Mouse (Mus musculus) embryonic facial prominence, embryonic 11.5 days (tissue): ENCODE data around the gene Syt6. TPM values are rescaled to one million over a fixed set of nuclear protein-coding genes. Genes with fewer than 3 reads are reported as not detected.

ENCODE experiments used
- ATAC-seq: fragments of 200-750 bp; cut with Nextera tagmentation; replicated peaks from 2 replicates; pipeline ENCODE4 v1.8.0; 2017; ENCODE audit warnings: low read depth; ENCODE audit not compliant: insufficient number of reproducible peaks, low FRiP score, low TSS enrichment
- DNase-seq: peaks from one replicate; pipeline ENCODE4 v3.0.0-alpha.2; 2015; ENCODE audit warnings: low spot score
- H3K27ac ChIP-seq: fragments of 300-500 bp; sonication (generic); replicated peaks from 2 replicates; pipeline ENCODE4 v1.5.1; 2014; ENCODE audit warnings: mild to moderate bottlenecking, low read depth, low read length, control low read depth
- H3K27me3 ChIP-seq: fragments of 300-500 bp; sonication (generic); 2 replicates; pipeline ENCODE4 v1.6.1; 2014; ENCODE audit warnings: mild to moderate bottlenecking, low read length, moderate library complexity, mixed read lengths; ENCODE audit not compliant: control insufficient read depth, insufficient read depth
- H3K36me3 ChIP-seq: fragments of 300-500 bp; sonication (generic); replicated peaks from 2 replicates; pipeline ENCODE4 v1.6.1; 2014; ENCODE audit warnings: low read depth, mild to moderate bottlenecking, low read length, moderate library complexity, mixed read lengths; ENCODE audit not compliant: control insufficient read depth, insufficient read depth
- H3K4me1 ChIP-seq: fragments of 300-500 bp; sonication (generic); 2 replicates; pipeline ENCODE4 v1.6.1; 2014; ENCODE audit warnings: low read length, mixed read lengths; ENCODE audit not compliant: control insufficient read depth, insufficient read depth
- H3K4me2 ChIP-seq: fragments of 300-500 bp; sonication (generic); 2 replicates; pipeline ENCODE4 v1.6.1; 2014; ENCODE audit warnings: low read depth, mild to moderate bottlenecking, control low read depth, low read length, moderate library complexity
- H3K4me3 ChIP-seq: fragments of 300-500 bp; sonication (generic); 2 replicates; pipeline ENCODE4 v1.5.1; 2014; ENCODE audit warnings: low read depth, low read length, control low read depth
- H3K9ac ChIP-seq: fragments of 300-500 bp; sonication (generic); replicated peaks from 2 replicates; pipeline ENCODE4 v1.6.1; 2014; ENCODE audit warnings: mild to moderate bottlenecking, control low read depth, low read length
- H3K9me3 ChIP-seq: fragments of 300-500 bp; sonication (generic); replicated peaks from 2 replicates; pipeline ENCODE4 v1.6.1; 2016; ENCODE audit warnings: mild to moderate bottlenecking, low read length, inconsistent platforms, mixed read lengths; ENCODE audit not compliant: control insufficient read depth
- WGBS: fragments of 180-500 bp; shearing (Covaris S2); extraction: QIAGEN DNeasy Blood & Tissue Kit; methylation state at CpG from one replicate; pipeline ENCODE4 v1.1.7; 2014; 5-methylcytosine and 5-hydroxymethylcytosine counted together
- polyA plus RNA-seq: library from polyadenylated mRNA; unstranded; fragments of >200 nt; fragmentation: Nextera tagmentation; extraction: Ambion mirVana; gene quantifications from 2 replicates; pipeline ENCODE4 v1.2.1, GENCODE M21; 2014

The Syt6 gene
- 3.2 and 4.5 TPM in 2 replicates for polyA plus RNA-seq

GRCm38 (mm10) chr3:103575156-103575892, at the start of gene Syt6:
Gene Syt6 (plus strand): TSS chr3:103575231.
- under 1% methylated on average over 44 of the region's 44 CpGs for WGBS
- DNase-seq (peak; percentile 24), ATAC-seq (0 out of 2 replicates have a peak, but pooled peaks have one; percentile 45)
- H3K36me3 ChIP-seq: no peaks in the 10 kb centered on the region
- H3K4me1 ChIP-seq: peaks cover 10% of the 10 kb centered on the region
- peak within 1 kb of the TSS; percentile 57 for H3K9ac ChIP-seq
- H3K9me3 ChIP-seq: no peaks in the 10 kb centered on the region
- peak within 1 kb of the TSS; percentile 43 for H3K4me3 ChIP-seq
- peak within 1 kb of the TSS; percentile 95 for H3K4me2 ChIP-seq
- H3K27ac ChIP-seq: no peak within 1 kb of the TSS
- H3K27me3 ChIP-seq: peaks cover 50% of the 10 kb centered on the region

- H3K4me1 ChIP-seq: no peaks in the 10 kb centered on the region
- H3K4me2 ChIP-seq: no peak overlapping the region
- H3K9me3 ChIP-seq: no peaks in the 10 kb centered on the region
- H3K27me3 ChIP-seq: no peaks in the 10 kb centered on the region
- 84% methylated on average over 4 of the region's 4 CpGs for WGBS
- ATAC-seq (no peak), DNase-seq (no peak)
- H3K4me3 ChIP-seq: no peak overlapping the region
- no peak overlapping the region for H3K27ac ChIP-seq
- no peaks in the 10 kb centered on the region for H3K36me3 ChIP-seq
- H3K9ac ChIP-seq: no peak overlapping the region
Measured at GRCm38 (mm10) chr3:103526201-103526704, 48.8 kb upstream of the Syt6 start.

- no peaks in the 10 kb centered on the region for H3K4me1 ChIP-seq
- no peaks in the 10 kb centered on the region for H3K9me3 ChIP-seq
- H3K4me2 ChIP-seq: no peak overlapping the region
- H3K36me3 ChIP-seq: no peaks in the 10 kb centered on the region
- ATAC-seq: no peak
- H3K9ac ChIP-seq: no peak overlapping the region
- no peaks in the 10 kb centered on the region for H3K27me3 ChIP-seq
- H3K27ac ChIP-seq: no peak overlapping the region
- 21% methylated on average over 2 of the region's 2 CpGs for WGBS
- H3K4me3 ChIP-seq: no peak overlapping the region
- no peak for DNase-seq
Measured at GRCm38 (mm10) chr3:103526864-103527263, 48.2 kb upstream of the Syt6 start.

GRCm38 (mm10) chr3:103534036-103534435, 41.0 kb upstream of the Syt6 start:
- no peaks in the 10 kb centered on the region for H3K36me3 ChIP-seq
- DNase-seq: no peak
- no peak for ATAC-seq
- no peak overlapping the region for H3K27ac ChIP-seq
- H3K4me1 ChIP-seq: no peaks in the 10 kb centered on the region
- H3K9me3 ChIP-seq: no peaks in the 10 kb centered on the region
- H3K27me3 ChIP-seq: no peaks in the 10 kb centered on the region
- no peak overlapping the region for H3K9ac ChIP-seq
- H3K4me2 ChIP-seq: no peak overlapping the region
- WGBS: 92% methylated on average over 9 of the region's 9 CpGs
- no peak overlapping the region for H3K4me3 ChIP-seq

- DNase-seq (no peak), ATAC-seq (no peak)
- 43% methylated on average over 5 of the region's 5 CpGs for WGBS
- H3K9me3 ChIP-seq: no peaks in the 10 kb centered on the region
- no peaks in the 10 kb centered on the region for H3K4me1 ChIP-seq
- no peak overlapping the region for H3K4me2 ChIP-seq
- no peaks in the 10 kb centered on the region for H3K27me3 ChIP-seq
- no peak overlapping the region for H3K9ac ChIP-seq
- H3K4me3 ChIP-seq: no peak overlapping the region
- no peaks in the 10 kb centered on the region for H3K36me3 ChIP-seq
- no peak overlapping the region for H3K27ac ChIP-seq
Measured at GRCm38 (mm10) chr3:103535207-103535606, 39.8 kb upstream of the Syt6 start.

- Histone ChIP-seq H3K27me3 (no peaks in the 10 kb centered on the region), H3K9me3 (no peaks in the 10 kb centered on the region), H3K4me1 (no peaks in the 10 kb centered on the region), H3K4me3 (no peak overlapping the region), H3K4me2 (no peak overlapping the region), H3K9ac (no peak overlapping the region), H3K27ac (no peak overlapping the region), H3K36me3 (no peaks in the 10 kb centered on the region)
- 76% methylated on average over 7 of the region's 7 CpGs for WGBS
- no peak for ATAC-seq
- DNase-seq: no peak
Measured at GRCm38 (mm10) chr3:103539148-103539547, 35.9 kb upstream of the Syt6 start.

GRCm38 (mm10) chr3:103546166-103546565, 28.9 kb upstream of the Syt6 start:
- DNase-seq: no peak
- no peaks in the 10 kb centered on the region for H3K27me3 ChIP-seq
- no peaks in the 10 kb centered on the region for H3K4me1 ChIP-seq
- no peak overlapping the region for H3K27ac ChIP-seq
- H3K9me3 ChIP-seq: no peaks in the 10 kb centered on the region
- H3K4me3 ChIP-seq: no peak overlapping the region
- no peak overlapping the region for H3K4me2 ChIP-seq
- no peak overlapping the region for H3K9ac ChIP-seq
- 48% methylated on average over 2 of the region's 2 CpGs for WGBS
- H3K36me3 ChIP-seq: no peaks in the 10 kb centered on the region
- ATAC-seq: no peak

GRCm38 (mm10) chr3:103546626-103547025, 28.4 kb upstream of the Syt6 start:
- DNase-seq (no peak), ATAC-seq (no peak)
- WGBS: 62% methylated on average over 3 of the region's 3 CpGs
- H3K9ac ChIP-seq: no peak overlapping the region
- no peak overlapping the region for H3K4me3 ChIP-seq
- no peaks in the 10 kb centered on the region for H3K36me3 ChIP-seq
- H3K4me1 ChIP-seq: no peaks in the 10 kb centered on the region
- H3K27ac ChIP-seq: no peak overlapping the region
- no peak overlapping the region for H3K4me2 ChIP-seq
- no peaks in the 10 kb centered on the region for H3K9me3 ChIP-seq
- no peaks in the 10 kb centered on the region for H3K27me3 ChIP-seq
